Mouse (Mus musculus): Measurements from ENCODE around the gene Med28.

Gene Med28

DNA sequence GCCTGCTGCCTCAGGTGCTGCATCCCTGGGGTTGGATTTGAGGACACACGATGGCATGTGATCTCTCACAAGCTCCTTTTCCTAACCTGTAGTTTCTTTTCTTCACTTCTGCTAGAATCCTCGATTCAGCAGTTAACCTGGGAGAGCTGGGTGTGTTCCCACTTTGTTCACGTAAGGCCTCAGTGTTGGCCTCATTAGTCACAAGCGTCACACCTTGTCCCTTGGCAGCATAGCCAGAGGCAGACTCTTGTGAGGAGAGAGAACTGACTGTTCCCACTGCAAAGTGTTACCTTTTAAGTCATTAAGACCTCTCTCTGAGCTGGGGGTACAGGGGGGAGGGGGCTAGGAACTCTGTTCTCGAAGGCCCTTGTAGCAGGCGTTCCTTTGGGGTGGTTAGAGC is 7.1 kb upstream of the Med28 start:
- no peak for DNase-seq (ENCODE audit: low spot score in 2 of 2)

DNA sequence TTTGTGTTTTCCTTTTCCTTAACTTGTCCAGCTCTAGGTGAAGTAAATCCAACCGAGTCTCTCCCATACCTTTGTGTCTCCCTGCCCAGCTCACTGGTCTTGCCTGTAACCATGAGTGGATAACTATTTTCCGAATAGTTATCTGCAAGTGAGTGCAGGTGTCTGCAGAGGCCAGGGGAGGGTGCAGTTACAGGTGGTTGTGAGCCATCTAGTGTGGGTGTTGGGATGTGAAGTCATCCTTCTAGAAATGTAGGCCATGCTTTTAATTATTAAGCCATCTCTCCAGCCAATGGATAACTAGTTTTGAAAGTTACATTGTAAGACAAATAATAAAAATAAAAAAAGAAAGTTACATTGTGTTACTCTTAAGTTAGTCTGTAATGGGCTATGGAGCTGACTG is 6.5 kb upstream of the Med28 start:
- no peak for DNase-seq (ENCODE audit: low spot score in 2 of 2)

DNA sequence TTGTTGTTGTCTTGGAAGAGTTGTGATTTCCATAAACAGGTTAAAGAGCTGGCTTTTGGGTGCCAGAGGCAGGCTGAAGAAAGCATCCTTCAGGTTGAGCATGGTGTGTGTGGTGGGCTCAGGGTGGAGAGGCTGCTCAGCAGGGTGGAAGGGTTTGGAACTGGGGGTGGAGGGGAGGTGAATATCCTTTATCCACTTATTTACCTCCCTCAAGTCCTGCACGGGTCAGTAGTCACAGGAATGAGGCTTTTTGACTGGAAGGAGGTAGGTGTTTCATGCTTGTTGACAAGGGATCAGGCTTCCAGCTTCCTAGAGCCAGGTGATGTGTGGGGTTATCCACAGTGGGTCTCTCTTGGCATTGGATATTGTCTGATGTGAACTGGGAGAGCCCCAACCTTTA is 5.4 kb upstream of the Med28 start:
- DNase-seq (ENCODE audit: low spot score in 2 of 2) = no peak

DNA sequence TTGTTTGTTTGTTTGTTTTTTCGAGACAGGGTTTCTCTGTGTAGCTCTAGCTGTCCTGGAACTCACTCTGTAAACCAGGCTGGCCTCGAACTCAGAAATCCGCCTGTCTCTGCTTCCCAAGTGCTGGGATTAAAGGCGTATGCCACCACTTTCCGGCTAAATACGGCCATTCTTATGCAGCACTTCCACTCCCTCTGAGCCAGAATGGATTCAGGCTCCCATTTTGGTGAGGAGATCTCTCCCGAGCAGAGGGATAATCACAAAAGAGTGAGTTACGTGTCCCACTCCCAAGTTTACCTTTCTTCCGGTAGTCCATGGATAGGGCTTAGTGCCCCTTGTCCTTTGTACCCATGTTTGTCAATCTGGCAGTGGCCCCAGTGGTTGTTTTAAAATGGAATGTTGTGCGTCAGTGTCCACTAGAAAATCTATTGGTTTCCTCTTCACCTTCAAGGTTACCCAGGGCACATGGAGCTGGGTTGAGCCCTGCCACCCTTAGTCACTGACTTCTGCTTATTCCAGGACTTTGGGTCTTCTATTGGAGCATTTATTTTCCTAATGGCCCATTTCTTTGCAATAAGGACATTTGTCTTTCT is 4.8 kb upstream of the Med28 start:
- DNase-seq (ENCODE audit: low spot score in 2 of 2) = no peak

DNA sequence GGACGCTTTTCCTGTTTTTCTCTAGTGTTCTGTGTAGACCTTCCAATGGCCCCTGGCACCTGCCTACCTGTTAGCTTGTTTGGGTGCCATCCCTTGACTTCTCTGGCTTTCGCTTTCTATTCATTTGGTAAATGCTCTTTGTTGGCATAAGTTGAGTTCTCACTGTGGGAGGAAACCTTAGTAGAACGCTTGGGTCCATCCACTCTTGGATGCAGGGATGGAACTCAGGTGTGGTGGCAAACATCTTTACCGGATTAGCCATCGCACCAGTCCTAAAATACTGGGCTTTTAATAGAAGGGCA is 731 bp downstream of the Med28 start:
- DNase-seq (ENCODE audit: low spot score in 2 of 2) = no peak

DNA sequence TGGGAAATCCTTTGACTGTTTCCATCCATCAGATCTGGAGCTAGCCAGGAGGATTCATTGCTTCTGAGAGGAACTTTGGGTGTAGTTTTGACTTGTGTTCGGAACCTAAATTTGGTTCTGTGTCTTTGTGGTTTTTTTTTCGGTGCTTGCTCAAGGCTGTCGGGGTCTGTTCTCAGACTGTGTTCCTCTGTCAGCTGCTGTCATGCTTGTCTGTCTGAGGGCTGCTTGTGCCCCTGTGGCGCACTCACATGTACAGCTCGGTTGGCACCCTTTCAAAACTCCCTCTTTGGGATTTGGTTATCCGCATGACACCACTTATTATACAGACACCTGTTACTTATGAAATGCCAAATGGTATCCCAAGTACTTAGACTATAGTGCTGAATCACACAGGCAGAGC is 1.6 kb downstream of the Med28 start:
- DNase-seq (ENCODE audit: low spot score in 2 of 2) = no peak

DNA sequence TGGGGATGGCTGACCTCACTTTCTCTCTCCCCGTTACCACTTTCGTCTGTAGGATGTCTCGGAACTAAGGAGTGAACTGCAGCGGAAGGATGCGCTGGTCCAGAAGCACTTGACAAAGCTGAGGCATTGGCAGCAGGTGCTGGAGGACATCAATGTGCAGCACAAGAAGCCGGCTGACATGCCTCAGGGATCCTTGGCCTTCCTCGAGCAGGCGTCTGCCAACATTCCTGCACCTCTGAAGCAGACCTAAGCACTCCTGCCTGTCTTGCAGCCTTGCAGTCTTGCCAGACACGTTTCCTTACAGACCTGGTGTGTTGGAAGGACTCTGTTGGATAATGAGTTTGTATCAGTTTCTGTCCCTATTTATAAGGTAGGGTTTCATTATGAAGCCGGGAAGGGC is 5.1 kb downstream of the Med28 start:
- no peak for DNase-seq (ENCODE audit: low spot score in 2 of 2)

DNA sequence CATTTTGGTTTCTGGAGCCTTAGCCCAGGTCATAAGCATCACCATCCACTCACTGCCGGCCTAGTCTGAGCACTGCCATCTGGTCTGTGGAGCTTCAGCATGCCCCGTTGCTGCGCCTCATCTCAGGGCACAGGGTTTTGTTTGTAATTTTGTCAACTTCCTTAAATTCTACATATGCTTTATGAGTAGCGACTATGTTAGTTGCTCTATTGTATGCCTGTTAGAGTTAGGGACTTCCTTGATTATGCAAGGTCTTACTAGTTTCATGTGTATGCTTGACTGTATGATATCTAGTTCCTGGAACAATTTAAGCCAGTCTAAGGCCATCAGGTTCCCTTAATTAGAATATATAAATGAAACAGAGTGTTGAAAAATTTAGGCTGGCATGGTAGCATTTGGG is 6.3 kb downstream of the Med28 start:
- no peak for DNase-seq (ENCODE audit: low spot score in 2 of 2)

DNA sequence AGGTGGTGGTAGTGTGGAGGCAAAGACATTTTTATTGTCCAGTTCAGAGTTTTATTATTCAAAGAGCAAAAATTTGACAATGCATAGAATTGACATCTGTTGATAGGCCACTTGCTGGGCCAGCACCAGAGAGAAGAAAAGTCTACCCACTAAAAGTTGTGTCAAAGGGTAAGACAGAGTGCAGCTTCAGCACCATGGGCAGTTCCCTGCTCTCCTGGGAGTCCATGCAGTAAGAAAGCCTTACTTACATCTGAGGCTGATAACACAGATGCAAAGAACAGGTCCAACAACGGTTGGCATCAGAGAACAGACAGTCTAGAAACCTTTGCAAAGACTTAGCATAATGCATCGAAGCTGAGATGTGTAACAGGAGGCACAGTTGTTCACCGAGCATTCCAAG is 9.7 kb downstream of the Med28 start:
- DNase-seq (ENCODE audit: low spot score in 2 of 2) = no peak

DNA sequence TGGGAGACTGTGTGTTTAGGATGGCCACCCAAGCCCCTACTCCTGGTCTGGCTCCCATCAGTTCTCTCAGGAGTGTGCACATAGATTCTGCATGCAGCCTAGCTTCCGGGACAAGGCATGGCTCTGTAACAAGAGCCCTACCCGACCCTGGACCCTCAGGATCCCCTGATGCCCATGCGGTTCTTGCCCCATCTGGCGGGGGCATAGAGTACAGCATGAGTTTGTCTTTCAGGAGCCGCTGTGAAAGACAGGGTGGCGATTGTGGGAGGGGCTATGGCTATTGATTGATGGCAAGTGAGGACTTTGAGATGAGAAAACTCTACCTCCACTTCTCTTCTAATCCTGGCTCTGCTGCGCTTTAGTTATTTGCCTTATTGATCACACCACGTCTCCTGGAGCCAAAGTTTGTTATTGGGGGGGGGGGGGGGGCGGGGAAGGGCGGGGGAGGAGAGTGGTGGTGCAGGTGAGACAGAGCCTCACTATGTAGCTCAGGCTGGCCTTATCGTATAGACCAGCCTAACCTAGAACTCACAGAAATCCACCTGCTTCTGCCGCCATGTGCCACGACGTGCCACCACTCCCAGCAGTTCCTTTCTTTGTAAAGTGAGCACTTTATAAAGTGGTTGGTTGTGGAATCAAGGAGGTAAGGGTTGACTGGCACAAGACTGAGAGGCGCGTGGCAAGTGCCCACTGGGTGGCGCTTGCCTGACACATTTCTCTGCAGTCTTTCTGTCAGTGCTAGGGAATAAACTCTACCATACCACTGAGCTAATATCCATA is 14.5 kb downstream of the Med28 start:
- DNase-seq (ENCODE audit: low spot score in 2 of 2) = peak; percentile 61 to 77

DNA sequence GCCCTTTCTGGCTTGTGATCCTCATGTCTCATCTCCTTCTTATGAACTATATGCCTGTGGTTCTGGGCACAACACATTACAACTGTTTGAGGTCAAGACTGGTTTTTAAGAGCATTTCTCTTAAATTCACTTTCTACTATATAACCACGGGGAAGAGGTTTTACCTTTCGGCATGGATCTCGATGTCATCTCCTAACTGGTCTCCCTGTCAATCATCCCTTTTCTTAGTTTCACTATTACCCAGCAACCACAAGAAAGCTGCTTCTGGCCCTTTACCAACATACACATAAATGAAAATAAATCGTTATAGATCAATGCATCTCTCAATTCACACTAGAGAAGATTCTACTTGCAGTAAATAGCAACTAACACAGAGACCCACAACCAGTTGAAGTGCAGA is 15.1 kb downstream of the Med28 start:
- DNase-seq (ENCODE audit: low spot score in 2 of 2) = no peak

DNA sequence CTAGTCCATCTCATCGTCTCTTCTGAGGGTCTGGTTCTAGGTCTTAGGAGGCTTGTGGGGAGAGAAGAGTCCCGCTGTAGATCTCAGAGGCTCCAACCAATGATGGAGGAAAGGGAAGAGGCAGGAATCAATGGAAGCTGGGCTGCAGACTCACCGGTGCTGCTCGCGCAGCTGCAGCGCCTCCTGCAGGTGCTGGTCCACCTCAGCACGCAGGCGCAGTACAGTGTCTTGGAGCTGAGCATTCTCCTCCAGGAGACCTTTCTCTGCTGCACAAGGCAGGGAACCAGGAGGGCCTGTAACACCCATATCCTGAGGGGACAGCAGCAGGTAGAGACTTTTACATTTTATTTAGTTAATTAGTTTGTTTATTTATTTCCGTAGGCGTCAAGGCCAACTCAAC is 19.5 kb downstream of the Med28 start:
- no peak for DNase-seq (ENCODE audit: low spot score in 2 of 2)

DNA sequence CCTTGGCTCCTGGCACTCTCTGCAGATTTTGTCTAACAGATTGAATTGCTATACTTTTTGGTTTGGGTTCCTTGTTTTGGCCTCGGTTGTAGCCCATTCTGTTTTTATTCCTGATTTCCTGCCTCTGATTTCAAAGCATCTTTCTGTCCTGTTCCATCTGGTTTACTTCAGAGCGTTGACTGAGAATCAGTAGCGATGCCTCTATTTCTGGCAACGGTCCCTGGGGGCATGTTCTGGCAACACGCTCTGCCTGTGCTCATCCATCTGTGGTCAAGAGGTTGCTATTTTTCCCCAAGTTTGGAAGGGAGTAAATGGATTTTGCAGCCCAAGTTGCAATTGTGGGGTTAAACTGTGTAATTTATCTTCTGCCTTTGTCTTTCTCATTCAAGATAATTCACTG is 23.3 kb downstream of the Med28 start:
- DNase-seq (ENCODE audit: low spot score in 2 of 2) = no peak

DNA sequence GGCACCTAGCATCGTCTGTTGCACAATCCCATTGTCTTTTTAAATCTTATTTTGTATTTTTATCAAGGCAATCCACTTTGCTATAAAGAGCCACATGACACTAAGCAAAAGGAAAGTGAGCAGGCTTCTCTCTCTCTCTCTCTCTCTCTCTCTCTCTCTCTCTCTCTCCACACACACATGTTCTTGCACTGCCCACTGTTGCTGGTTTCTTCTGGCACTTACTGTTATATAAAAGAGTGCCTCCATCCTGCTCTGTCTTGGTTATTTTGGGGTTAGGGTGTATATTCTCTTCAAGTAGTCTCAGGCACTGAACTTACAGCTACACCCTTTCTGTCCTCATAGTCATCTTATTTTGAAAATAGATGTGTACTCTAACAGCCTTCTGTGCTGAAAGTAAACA is 29.6 kb downstream of the Med28 start:
- DNase-seq (ENCODE audit: low spot score in 2 of 2) = no peak

DNA sequence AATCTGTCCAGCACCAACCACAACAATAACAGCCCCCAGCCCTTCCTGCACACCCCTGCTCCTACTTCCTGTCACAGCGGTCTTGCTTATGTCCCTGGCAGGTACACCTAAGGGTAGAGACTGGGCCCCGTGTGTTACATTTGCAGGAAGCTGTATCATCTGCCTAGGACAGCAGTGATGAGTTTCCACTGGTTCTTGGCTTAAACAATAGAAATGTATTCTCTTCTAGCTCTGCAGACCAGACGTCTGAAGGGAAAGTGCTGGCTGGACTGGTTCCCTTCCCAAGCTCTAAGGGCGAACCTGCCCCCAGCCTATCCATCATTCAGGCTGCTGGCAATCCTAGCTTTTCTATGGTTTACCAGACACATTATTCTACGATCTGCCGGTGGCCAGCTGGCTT is 44.0 kb downstream of the Med28 start:
- no peak for DNase-seq (ENCODE audit: low spot score in 2 of 2)

DNA sequence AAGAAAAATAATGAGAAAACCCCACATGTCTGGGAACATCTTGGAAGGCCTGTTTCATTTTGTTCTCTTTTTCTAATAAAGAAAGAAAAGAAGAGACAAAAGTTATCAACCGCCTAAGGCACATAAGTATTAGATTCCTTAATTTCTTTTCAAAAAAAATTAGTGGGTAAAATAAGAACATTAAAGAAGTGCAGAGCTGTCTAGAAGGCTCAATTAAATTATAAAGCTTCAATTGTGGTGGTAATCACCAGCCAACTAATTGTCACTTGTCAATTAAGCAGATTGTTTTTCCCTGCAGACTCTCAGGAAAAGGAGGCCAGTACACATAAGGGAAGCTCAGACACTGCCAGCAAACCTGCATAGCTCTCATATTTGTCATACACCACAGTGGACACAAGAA is 45.8 kb downstream of the Med28 start:
- no peak for DNase-seq (ENCODE audit: low spot score in 2 of 2)

DNA sequence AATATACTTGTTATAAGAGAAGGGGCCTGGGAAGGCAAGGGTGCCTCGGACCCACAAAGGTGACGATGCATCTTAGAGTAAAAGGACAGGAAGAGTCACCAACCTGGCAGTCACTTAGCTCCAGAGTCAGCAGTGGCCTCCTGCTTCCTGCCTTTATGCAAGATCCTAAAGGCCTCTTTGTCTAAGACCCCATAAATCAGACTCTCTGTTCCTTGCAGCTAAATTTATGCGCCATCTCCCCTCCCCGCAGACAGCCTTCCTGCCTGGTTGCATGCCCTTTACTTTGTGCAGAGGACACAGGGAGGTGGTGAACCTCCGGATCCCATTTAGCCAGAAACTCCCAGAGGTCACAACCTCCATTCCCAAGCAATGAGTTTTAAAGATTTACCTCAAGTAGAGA is 52.8 kb downstream of the Med28 start:
- no peak for DNase-seq (ENCODE audit: low spot score in 2 of 2)

DNA sequence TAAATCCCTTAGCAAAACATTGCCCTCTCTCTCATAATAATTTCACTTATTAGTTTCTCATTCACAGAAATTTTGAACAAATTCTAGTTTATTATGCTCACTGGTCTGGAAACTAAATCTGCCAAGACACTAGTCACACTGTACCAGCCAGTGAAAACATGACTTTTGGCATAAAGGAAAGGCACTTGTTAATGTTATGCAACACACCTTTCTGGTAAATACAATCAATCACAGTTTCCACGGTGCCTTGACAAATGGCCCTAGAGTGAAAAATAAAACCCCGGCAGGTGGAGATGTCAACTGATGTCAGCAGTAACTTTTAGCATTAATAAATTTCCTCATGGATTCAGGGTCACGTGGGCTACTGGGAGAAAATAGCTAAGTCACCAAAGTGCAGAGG is 56.7 kb downstream of the Med28 start:
- no peak for DNase-seq (ENCODE audit: low spot score in 2 of 2)

DNA sequence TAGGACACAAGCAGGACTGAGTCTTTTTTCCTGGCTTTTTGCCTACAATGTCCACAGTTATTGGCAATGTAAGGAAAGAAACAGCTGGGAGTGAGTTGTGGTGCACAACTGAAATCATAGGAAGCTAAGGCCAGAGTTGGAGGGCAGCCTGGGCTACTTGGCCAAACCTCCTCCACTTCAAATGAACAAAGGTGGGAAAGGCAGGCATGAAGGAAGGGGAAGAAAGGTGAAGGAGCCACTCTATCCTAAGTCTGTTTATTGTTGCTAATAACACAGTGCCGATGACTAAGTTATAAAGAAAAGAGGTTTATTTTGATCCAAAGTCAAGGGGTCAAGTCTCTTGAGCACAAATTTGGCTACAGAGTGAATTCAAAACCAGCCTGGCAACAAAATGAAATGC is 57.3 kb downstream of the Med28 start:
- DNase-seq (ENCODE audit: low spot score in 2 of 2) = no peak
